Mouse (Mus musculus) bone marrow, adult 2 months (tissue): Measurements from ENCODE around the gene Tsc1.

Experiments
- CTCF ChIP-seq: fragments of 200-500 bp; IDR thresholded peaks from 2 replicates; pipeline ENCODE4 v1.5.1; 2011; ENCODE audit warnings: low read length, control low read depth; ENCODE audit not compliant: control insufficient read depth, insufficient read depth
- POLR2A ChIP-seq: fragments of 200-500 bp; IDR thresholded peaks from 2 replicates; pipeline ENCODE4 v1.6.1; 2011; ENCODE audit warnings: low read depth, mild to moderate bottlenecking, control low read depth, low read length, borderline replicate concordance; ENCODE audit not compliant: control insufficient read depth

DNA sequence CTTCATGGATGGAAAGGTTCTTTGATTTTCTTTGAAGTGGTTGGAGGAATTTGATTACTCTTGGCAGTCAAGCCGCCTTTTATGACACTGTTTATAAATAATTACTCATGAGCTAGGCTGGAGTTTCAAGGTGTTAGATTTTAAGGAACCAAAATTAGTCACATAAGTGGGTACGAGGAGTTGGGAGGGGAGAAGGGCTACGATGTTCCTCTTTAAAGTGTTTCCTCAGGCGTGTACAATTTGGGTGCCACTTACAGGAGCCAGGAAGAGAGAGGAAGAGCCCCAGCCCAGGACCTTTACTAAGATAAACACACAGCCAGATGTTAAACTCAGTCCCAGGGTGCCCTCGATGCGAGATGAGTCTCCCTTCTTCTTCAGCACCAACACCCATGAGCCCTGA, 65.8 kb downstream of the Tsc1 start:
- TF ChIP-seq POLR2A: no peak
- no peak for TF ChIP-seq CTCF
